Mouse (Mus musculus) liver, postnatal 0 days (tissue): ENCODE results near the gene Exd1. TPM values are rescaled to one million over a fixed set of nuclear protein-coding genes. Genes with fewer than 3 reads are reported as not detected.

ENCODE experiments used
- ATAC-seq: fragments of 200-750 bp; cut with Nextera tagmentation; 2 replicates; pipeline ENCODE4 v1.8.0; 2017; ENCODE audit warnings: mild to moderate bottlenecking, moderate library complexity
- DNase-seq: peaks from one replicate; pipeline ENCODE4 v3.0.0-alpha.2; 2016
- H3K27ac ChIP-seq: fragments of 300-500 bp; sonication (generic); 2 replicates; pipeline ENCODE4 v1.5.1; 2014; ENCODE audit warnings: antibody characterized with exemption, moderate library complexity, mild to moderate bottlenecking, low read depth
- H3K27me3 ChIP-seq: fragments of 300-500 bp; sonication (generic); 2 replicates; pipeline ENCODE4 v1.6.1; 2014; ENCODE audit warnings: low read length, control low read depth, mixed read lengths; ENCODE audit not compliant: insufficient read depth
- H3K36me3 ChIP-seq: fragments of 300-500 bp; sonication (generic); replicated peaks from 2 replicates; pipeline ENCODE4 v1.6.1; 2014; ENCODE audit warnings: mild to moderate bottlenecking, control low read depth, low read length, moderate library complexity, mixed read lengths; ENCODE audit not compliant: insufficient read depth
- H3K4me1 ChIP-seq: fragments of 300-500 bp; sonication (generic); 2 replicates; pipeline ENCODE4 v1.6.1; 2014; ENCODE audit warnings: antibody characterized with exemption, mild to moderate bottlenecking, control low read depth; ENCODE audit not compliant: insufficient read depth
- H3K4me2 ChIP-seq: fragments of 300-500 bp; sonication (generic); 2 replicates; pipeline ENCODE4 v1.6.1; 2014; ENCODE audit warnings: low read depth, mild to moderate bottlenecking, low read length, moderate library complexity, mixed read lengths
- H3K4me3 ChIP-seq: fragments of 300-500 bp; sonication (generic); 2 replicates; pipeline ENCODE4 v1.5.1; 2014; ENCODE audit warnings: low read depth, low read length
- H3K9ac ChIP-seq: fragments of 300-500 bp; sonication (generic); replicated peaks from 2 replicates; pipeline ENCODE4 v1.6.1; 2014; ENCODE audit warnings: mild to moderate bottlenecking, moderate library complexity
- H3K9me3 ChIP-seq: fragments of 300-500 bp; sonication (generic); 2 replicates; pipeline ENCODE4 v1.6.1; 2016; ENCODE audit warnings: mild to moderate bottlenecking, control low read depth, low read length, mixed read lengths
- CTCF ChIP-seq: sonication (generic); IDR thresholded peaks from 2 replicates; pipeline ENCODE4 v1.5.1; 2016; ENCODE audit warnings: antibody characterized with exemption, low read depth
- EP300 ChIP-seq: IDR thresholded peaks from 2 replicates; pipeline ENCODE4 v1.6.1; 2016; ENCODE audit warnings: antibody characterized with exemption, low read depth, mild to moderate bottlenecking
- WGBS: fragments of 180-500 bp; shearing (Covaris S2); extraction: QIAGEN DNeasy Blood & Tissue Kit; methylation state at CpG from one replicate; pipeline ENCODE4 v1.1.7; 2014; ENCODE audit not compliant: insufficient replicate concordance; 5-methylcytosine and 5-hydroxymethylcytosine counted together
- polyA plus RNA-seq: library from polyadenylated mRNA; unstranded; fragments of >200 nt; fragmentation: Nextera tagmentation; extraction: Ambion mirVana; gene quantifications from 2 replicates; pipeline ENCODE4 v1.2.1, GENCODE M21; 2015

The Exd1 gene
- polyA plus RNA-seq, 1 experiment from 2014 or later: 0.29 TPM

DNA sequence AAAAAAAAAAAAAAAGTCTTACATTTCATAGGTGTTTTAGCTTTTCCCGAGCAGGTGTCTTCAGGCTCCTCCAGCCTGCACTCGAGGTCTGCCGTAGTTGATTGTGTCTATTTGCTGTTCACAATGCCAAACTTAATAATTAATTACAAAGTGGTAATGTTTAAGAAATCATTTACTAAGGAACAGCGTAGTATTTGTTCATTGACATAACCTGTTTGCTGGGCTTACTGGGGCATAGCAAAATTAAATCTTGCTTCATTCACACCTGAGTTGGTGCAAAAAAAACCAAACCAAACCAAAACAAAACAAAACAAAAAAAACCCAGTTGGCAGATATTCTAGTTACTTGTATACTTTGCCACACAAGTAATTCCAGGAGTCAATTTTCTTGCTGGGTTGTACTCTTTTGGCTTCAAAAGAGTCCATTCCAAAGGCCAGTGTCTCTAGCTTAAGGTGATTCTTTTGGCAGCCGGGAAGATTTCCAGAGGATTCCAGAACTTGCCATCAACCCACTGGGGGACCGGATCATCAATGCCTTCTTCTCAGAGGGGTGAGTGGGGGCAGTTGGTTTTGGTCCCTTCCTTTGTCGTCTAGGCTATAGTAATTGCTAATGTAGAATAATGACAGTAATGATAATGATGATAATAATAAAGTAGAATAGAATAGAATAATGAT, 18.9 kb upstream of the Exd1 start:
- Histone ChIP-seq H3K9me3 (no peaks in the 10 kb centered on the region), H3K4me1 (peaks cover 3% of the 10 kb centered on the region), H3K36me3 (peaks cover 7% of the 10 kb centered on the region; the same call in 1 of the 2 replicates), H3K27ac (peak overlapping the region; percentile 82), H3K4me3 (peak overlapping the region; percentile 25; the same call in 1 of the 2 replicates), H3K4me2 (peak overlapping the region; percentile 59), H3K9ac (no peak overlapping the region; the same call in 1 of the 2 replicates), H3K27me3 (no peaks in the 10 kb centered on the region)
- peak; percentile 86 for ATAC-seq
- WGBS: 68% methylated on average over 7 of the region's 7 CpGs
- 0 out of 2 replicates have a peak, but pooled peaks have one; percentile 13 for TF ChIP-seq EP300
- TF ChIP-seq CTCF: no peak
- no peak for DNase-seq

DNA sequence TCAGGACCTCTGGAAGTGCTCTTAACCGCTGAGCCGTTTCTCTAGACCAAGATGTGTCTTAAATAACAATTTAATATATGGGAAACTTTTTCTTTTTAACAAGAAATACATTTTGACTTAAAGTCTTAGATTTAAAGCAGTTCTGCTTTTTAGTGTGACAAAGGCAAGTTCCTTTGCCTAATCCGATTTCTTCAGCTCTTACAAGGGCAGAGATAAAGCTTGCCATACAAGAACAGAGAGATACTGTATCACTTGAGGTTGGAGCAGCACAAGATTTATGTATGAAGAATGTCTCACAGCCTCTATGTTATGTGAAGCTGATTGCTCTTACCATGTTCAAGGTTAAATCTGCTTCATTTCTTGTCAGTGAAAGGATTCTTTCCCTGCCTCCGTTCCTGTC, 17.9 kb upstream of the Exd1 start:
- DNase-seq: no peak
- 0 out of 2 replicates have a peak overlapping the region, but pooled peaks have one; percentile 19 for H3K4me2 ChIP-seq
- no peak overlapping the region for H3K4me3 ChIP-seq
- H3K27me3 ChIP-seq: no peaks in the 10 kb centered on the region
- TF ChIP-seq EP300 (no peak), CTCF (no peak)
- no peak overlapping the region for H3K27ac ChIP-seq
- no peak for ATAC-seq
- peaks cover 3% of the 10 kb centered on the region for H3K4me1 ChIP-seq
- 78% methylated on average over 4 of the region's 4 CpGs for WGBS
- H3K36me3 ChIP-seq: peaks cover 7% of the 10 kb centered on the region; the same call in 1 of the 2 replicates
- no peaks in the 10 kb centered on the region for H3K9me3 ChIP-seq
- H3K9ac ChIP-seq: no peak overlapping the region

DNA sequence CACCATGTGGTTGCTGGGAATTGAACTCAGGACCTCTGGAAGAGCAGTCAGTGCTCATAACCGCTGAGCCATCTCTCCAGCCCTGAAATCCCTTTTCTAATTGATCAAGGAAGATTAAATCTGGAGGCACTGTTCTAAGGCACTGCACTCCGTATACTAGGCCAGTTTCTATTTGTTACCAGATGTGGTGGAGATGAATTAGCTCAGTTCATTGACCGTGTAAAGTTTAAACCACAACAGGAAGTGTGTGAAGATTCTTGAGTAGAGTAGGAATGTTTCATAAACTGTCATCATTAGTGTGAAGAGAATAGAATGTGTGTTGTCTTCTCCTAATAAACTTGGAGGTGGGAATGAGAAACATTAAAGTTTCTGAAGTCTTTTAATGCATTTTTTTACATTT, 14.4 kb upstream of the Exd1 start:
- H3K4me3 ChIP-seq: no peak overlapping the region
- DNase-seq: no peak

DNA sequence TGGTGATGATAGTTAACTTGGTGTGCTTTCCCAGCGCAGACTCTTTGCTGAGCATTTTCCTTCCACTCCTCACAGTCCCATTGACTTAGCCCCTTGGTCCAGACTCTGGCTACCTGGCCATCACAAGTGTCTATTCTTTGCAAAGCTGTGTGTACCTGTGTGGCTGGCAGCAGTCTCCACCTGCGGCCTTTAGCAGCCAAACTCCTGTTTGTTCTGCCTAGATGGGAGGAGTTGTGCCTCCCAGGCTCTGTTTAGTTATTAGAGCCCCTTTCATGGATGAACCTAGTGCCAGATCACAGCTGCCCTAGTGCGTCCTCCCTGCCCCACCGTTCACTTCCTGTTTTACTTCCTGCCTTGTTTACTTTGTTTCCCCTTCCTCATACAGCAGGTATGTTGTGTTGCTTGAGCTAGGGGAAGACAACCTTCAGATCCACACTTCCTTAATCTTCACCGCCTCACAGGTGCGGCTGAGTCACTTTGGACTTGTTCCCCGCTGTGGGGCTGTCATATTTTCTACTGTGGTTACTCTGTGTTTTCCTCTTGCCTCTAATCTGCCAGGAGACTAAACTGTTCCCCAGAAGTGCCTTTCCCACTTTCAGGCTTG, 11.4 kb upstream of the Exd1 start:
- H3K4me2 ChIP-seq: peak overlapping the region; percentile 56
- H3K9me3 ChIP-seq: no peaks in the 10 kb centered on the region
- H3K4me3 ChIP-seq: no peak overlapping the region
- no peaks in the 10 kb centered on the region; the same call in 1 of the 2 replicates for H3K36me3 ChIP-seq
- TF ChIP-seq EP300 (no peak), CTCF (no peak)
- peaks cover 10% of the 10 kb centered on the region for H3K4me1 ChIP-seq
- 29% methylated on average over 7 of the region's 7 CpGs for WGBS
- ATAC-seq (peak; percentile 78), DNase-seq (peak; percentile 26)
- no peaks in the 10 kb centered on the region for H3K27me3 ChIP-seq
- peak overlapping the region; percentile 78 for H3K27ac ChIP-seq
- H3K9ac ChIP-seq: no peak overlapping the region; the same call in 1 of the 2 replicates

More for the DNA sequence above, 14.4 kb upstream of the Exd1 start:
- TF ChIP-seq CTCF: no peak
- TF ChIP-seq EP300: no peak
- H3K4me1 ChIP-seq: peaks cover 10% of the 10 kb centered on the region
- H3K36me3 ChIP-seq: peaks cover 3% of the 10 kb centered on the region; the same call in 1 of the 2 replicates
- H3K9me3 ChIP-seq: no peaks in the 10 kb centered on the region
- no peak overlapping the region for H3K27ac ChIP-seq
- H3K4me2 ChIP-seq: no peak overlapping the region
- no peak for ATAC-seq
- no peaks in the 10 kb centered on the region for H3K27me3 ChIP-seq
- WGBS: 54% methylated on average over 3 of the region's 3 CpGs
- H3K9ac ChIP-seq: no peak overlapping the region

DNA sequence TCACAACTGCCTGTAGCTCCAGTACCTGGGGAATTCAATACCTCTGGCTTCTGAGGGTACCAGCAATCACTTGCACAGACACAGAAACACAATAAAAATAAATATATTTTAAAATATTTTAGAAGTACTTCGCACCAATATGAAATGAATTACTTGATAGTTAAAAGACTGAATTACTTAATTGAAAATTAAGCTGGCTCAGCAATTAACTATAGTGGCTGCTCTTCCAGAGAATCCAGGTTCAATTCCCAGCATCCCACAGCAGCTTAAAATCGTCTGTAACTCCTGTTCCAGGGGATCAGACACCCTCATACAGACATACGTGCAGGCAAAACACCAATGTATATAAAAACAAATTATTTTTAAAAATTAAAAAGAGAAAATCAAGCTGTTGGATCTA, 10.6 kb upstream of the Exd1 start:
- DNase-seq: no peak
- Histone ChIP-seq H3K27me3 (no peaks in the 10 kb centered on the region), H3K9me3 (no peaks in the 10 kb centered on the region), H3K4me1 (peaks cover 14% of the 10 kb centered on the region), H3K4me3 (no peak overlapping the region), H3K36me3 (no peaks in the 10 kb centered on the region; the same call in 1 of the 2 replicates), H3K4me2 (no peak overlapping the region), H3K9ac (no peak overlapping the region), H3K27ac (no peak overlapping the region)
- WGBS: 86% methylated on average over 3 of the region's 3 CpGs
- TF ChIP-seq CTCF (no peak), EP300 (no peak)
- no peak for ATAC-seq

DNA sequence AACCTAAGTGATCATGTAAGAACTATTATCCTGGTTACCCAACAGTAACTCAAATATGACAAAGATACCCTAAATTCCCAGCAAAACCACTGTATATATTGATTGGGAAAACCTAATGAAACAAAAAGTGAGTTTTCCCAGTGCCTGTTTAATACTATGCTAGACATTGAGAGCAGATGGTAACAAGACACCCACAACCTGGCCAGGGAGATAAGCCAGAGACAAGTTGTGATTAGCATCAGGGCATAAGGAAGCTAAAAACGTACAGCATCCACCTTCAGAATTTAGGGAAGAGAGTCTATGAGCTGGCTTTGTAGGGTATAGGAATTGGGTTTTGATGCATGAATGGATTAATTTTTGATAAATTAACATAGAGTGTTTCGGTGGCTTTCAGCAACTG, 2.3 kb upstream of the Exd1 start:
- ATAC-seq (no peak), DNase-seq (no peak)
- Histone ChIP-seq H3K27ac (0 out of 2 replicates have a peak overlapping the region, but pooled peaks have one; percentile 99), H3K4me1 (peaks cover 28% of the 10 kb centered on the region), H3K4me2 (peak overlapping the region; percentile 81), H3K9ac (no peak overlapping the region), H3K4me3 (peak overlapping the region; percentile 94; the same call in 1 of the 2 replicates), H3K36me3 (no peaks in the 10 kb centered on the region), H3K27me3 (no peaks in the 10 kb centered on the region), H3K9me3 (no peaks in the 10 kb centered on the region)
- 67% methylated on average over 2 of the region's 2 CpGs for WGBS
- TF ChIP-seq CTCF: no peak
- peak; percentile 54; the same call in 1 of the 2 replicates for TF ChIP-seq EP300
